ENCODE assay signal across 29 mouse cellular contexts in the genomic region with DNA sequence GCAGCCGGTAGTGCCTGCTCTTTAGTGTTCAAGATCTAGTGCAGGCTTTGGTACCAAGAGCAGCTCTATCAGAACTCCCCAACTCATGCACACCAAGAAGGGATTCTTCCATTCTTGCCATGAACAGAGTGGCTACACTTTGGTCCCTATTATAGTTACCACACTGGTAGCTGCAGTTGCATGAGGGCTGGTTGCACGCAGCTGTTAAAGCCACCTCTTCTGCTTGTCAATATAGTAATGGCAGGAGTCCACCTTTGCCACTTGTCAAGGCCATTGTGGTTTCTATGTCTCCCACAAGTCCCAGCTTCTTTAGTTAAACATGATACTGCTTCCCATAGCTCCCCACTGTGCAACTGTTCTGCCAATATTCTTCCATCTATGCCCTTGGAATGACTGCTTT.
"Had no signal": no experiment of that assay in that cellular context is flagged by ENCODE, and none has a peak within 500 bp of the region (broad histone marks: within the 10 kb centered on the region; RNA-seq: fewer than 3 reads in every experiment).

No protein-coding gene starts in this region.

- H3K4me3 ChIP-seq: heart, embryonic 10.5 days; heart, embryonic 12.5 days; heart, embryonic 13.5 days; heart, embryonic 15.5 days; hindbrain, embryonic 10.5 days; hindbrain, embryonic 12.5 days; hindbrain, embryonic 13.5 days; hindbrain, embryonic 15.5 days; intestine, embryonic 15.5 days; kidney, embryonic 15.5 days; layer of hippocampus, adult 2 months had no signal

- H3K27me3 ChIP-seq: heart, embryonic 12.5 days; heart, embryonic 13.5 days; heart, embryonic 15.5 days; hindbrain, embryonic 12.5 days; hindbrain, embryonic 13.5 days; hindbrain, embryonic 15.5 days; intestine, embryonic 15.5 days; kidney, embryonic 15.5 days had no signal

- H3K4me2 ChIP-seq: heart, embryonic 11.5 days; heart, embryonic 12.5 days; heart, embryonic 13.5 days; heart, embryonic 15.5 days; hindbrain, embryonic 12.5 days; hindbrain, embryonic 13.5 days; hindbrain, embryonic 14.5 days; hindbrain, embryonic 15.5 days; intestine, embryonic 15.5 days; kidney, embryonic 15.5 days had no signal

- DNase-seq: heart, postnatal 10 days; heart, postnatal 14 days; heart, postnatal 36 days; heart, postnatal 4 days; kidney, adult 11 months; kidney, adult 18-20 months; kidney, adult 2 months; kidney, adult 8-10 months; kidney, adult 9 months; kidney, postnatal 10 days; kidney, postnatal 14 days; kidney, postnatal 25 days; kidney, postnatal 36 days; kidney, postnatal 4 days; layer of hippocampus, adult 9-11 months; layer of hippocampus, postnatal 36 days had no signal

- H3K36me3 ChIP-seq: heart, embryonic 10.5 days; heart, embryonic 12.5 days; heart, embryonic 13.5 days; heart, embryonic 15.5 days; hindbrain, embryonic 10.5 days; hindbrain, embryonic 12.5 days; hindbrain, embryonic 13.5 days; hindbrain, embryonic 15.5 days; intestine, embryonic 15.5 days; kidney, embryonic 15.5 days had no signal
